Mouse (Mus musculus): Measurements from ENCODE around the gene Col5a2.

DNA sequence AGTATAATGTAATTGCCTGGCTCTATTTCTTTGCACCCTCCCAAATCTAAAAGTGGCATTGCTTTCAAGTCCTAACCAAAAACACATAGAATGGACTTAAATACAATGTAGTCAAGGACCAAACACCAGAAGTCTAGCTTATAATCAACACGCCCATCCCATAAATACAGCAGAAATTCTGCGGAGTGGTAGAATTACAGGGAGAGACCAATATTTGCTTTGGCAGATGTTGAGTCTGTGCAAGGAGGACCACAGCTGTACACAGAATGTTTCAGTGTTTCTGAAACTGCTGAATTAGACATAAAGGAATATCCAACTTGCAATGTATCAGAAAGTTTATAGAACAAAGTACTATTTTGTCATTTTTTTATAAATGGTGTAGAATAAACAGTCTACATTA lies 28.4 kb upstream of the Col5a2 start:
- TF ChIP-seq CTCF (conservative IDR thresholded peaks at IDR 0.05 in 1 of 2, IDR thresholded peaks at IDR 0.05 in 1 of 2; ENCODE audit: low read depth in 2 of 2, low read length in 2 of 2) (no peak), MXI1 (IDR thresholded peaks at IDR 0.05; ENCODE audit: low read depth, low read length) (no peak), PAX5 (IDR thresholded peaks at IDR 0.05; ENCODE audit: low read length) (no peak)
